In the genomic region with DNA sequence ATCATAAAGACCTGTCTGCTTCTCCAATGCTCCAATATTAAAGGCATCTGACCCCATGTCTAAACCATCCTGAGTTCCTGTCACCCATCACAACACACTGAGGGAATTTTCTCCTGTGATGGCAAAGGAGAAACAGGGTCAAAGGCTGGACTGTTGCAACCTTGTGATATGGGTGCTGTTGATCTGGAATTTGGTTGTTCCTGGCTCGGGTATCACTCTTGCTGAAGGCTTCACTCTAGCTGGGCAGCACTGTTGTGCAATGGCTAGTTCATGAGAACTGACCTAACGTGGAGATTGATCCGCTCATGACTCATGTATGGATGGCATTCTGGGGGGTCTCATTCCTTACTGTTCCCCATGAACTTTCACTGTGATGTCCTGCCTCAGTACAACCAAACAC, we compare ENCODE assay signal across 24 mouse cellular contexts. TPM values are rescaled to one million over a fixed set of nuclear protein-coding genes. Genes with fewer than 3 reads are reported as not detected.
"Had no signal": no experiment of that assay in that cellular context is flagged by ENCODE, and none has a peak within 500 bp of the region (broad histone marks: within the 10 kb centered on the region; RNA-seq: fewer than 3 reads in every experiment).

No protein-coding gene starts in this region.

- H3K9ac ChIP-seq: kidney, embryonic 15.5 days; limb, embryonic 12.5 days; limb, embryonic 15.5 days; lung, embryonic 15.5 days; neural tube, embryonic 12.5 days; neural tube, embryonic 15.5 days had no signal

- H3K9me3 ChIP-seq: kidney, embryonic 15.5 days; limb, embryonic 12.5 days; limb, embryonic 15.5 days; lung, embryonic 15.5 days; neural tube, embryonic 12.5 days; neural tube, embryonic 15.5 days had no signal

- H3K4me2 ChIP-seq: kidney, embryonic 15.5 days; limb, embryonic 12.5 days; limb, embryonic 15.5 days; lung, embryonic 15.5 days; midbrain, embryonic 11.5 days; neural tube, embryonic 12.5 days; neural tube, embryonic 15.5 days had no signal

- H3K27ac ChIP-seq: kidney, embryonic 15.5 days; limb, embryonic 12.5 days; limb, embryonic 15.5 days; lung, embryonic 15.5 days; neural tube, embryonic 12.5 days; neural tube, embryonic 15.5 days; stomach, postnatal 0 days had no signal

- H3K4me3 ChIP-seq: kidney, embryonic 15.5 days; limb, embryonic 12.5 days; limb, embryonic 15.5 days; lung, embryonic 15.5 days; neural tube, embryonic 12.5 days; neural tube, embryonic 15.5 days had no signal

- H3K27me3 ChIP-seq: kidney, embryonic 15.5 days; limb, embryonic 12.5 days; limb, embryonic 15.5 days; lung, embryonic 15.5 days; neural tube, embryonic 12.5 days; neural tube, embryonic 15.5 days had no signal

- H3K4me1 ChIP-seq: limb, embryonic 12.5 days had no signal

- DNase-seq: kidney, adult 11 months; kidney, adult 8-10 months; kidney, postnatal 10 days; kidney, postnatal 36 days; left cerebral cortex, postnatal 4 days; lung, adult 18-20 months; lung, postnatal 10 days; lung, postnatal 36 days; midbrain, embryonic 14.5 days; right cerebral cortex, adult 18-20 months; right cerebral cortex, postnatal 14 days; right cerebral cortex, postnatal 4 days; thymus, adult 2 months; thymus, postnatal 14 days; thymus, postnatal 4 days had no signal

RNA-seq across cellular contexts. Expression of a gene that starts 12.8 kb away (rescaled TPM):
- total RNA-seq: megakaryocyte-erythroid progenitor cell, adult 5-6 weeks had no signal
